Mouse (Mus musculus): Measurements from ENCODE around the gene Slc4a1ap. TPM values are rescaled to one million over a fixed set of nuclear protein-coding genes. Genes with fewer than 3 reads are reported as not detected.

The Slc4a1ap gene
- total RNA-seq, 2 experiments from 2014 or later, result 41.4 to 61.9 TPM

GRCm38 (mm10) chr5:31598579-31598978 lies 71.8 kb downstream of the Slc4a1ap start:
- ATAC-seq (replicated peaks; ENCODE audit: low FRiP score, low TSS enrichment, poor library complexity, severe bottlenecking), result peak; percentile 38; the same call in 1 of the 2 replicates

DNA sequence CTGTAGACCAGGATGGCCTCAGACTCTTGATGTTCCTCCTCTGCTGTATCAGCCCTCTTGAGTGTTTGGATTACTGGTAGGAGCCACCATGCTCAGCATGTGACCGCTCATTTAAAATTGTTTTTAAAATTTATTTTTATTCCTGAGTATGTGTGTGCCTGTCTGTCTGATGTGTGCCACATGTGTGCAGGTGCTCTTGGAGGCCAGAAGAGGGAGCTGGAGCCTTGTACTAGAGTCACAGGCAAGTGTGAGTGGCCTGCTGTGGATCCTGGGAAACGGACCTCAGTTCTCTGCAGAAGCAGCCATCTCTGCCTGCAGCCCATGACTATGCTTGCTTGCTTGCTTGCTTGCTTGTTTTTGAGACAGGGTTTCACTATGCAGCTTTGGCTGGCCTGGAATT lies 72.4 kb downstream of the Slc4a1ap start:
- ATAC-seq (replicated peaks; ENCODE audit: low FRiP score, low TSS enrichment, poor library complexity, severe bottlenecking), result peak; percentile 39; the same call in 1 of the 2 replicates

DNA sequence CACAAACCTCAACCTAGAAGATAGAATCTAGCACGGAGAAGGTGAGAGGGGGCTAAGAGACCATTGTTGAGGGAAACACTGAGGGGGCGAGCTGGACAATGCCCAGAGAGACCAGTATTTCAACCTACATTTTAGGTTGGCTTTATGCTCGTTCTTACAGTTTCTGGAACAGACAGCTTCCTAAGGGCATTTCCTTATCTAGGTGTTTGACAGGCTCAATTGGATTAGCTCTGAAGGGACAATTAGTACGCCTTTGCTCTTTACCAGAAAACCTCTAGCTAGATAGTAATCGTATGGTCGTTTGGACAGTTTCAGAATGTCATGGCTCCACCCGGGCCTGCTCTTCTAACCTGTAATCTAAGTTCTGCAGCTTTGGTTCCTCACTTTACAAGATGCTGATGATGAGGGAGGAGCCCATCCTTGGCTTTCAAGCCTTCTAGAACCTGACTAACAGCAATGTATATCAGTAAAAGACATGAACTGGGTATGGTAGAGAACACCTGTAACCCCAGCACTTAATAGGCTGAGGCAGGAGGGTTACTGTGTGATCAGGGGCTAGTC lies 74.4 kb downstream of the Slc4a1ap start:
- peak; percentile 34 for ATAC-seq (replicated peaks; ENCODE audit: low FRiP score, low TSS enrichment, poor library complexity, severe bottlenecking)

DNA sequence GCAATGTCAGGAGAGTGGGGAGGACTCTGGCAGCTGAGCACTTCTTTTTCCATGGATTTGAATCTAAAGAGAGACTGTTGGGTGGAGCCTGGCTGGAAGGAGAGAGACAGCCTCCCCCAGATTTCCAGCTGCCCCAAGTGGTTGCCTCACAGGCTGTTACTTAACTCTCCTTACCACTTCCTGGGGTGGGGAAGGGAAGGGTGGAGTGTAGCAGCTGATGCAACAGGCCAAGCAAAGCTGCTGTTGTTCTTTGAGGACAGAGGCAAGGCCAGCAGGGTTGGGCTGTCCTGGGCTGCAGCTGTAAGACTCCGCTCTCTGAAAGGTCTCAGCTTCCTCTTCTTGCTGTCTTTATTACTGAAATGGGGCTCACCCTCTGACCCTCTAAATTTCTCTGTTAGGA lies 75.6 kb downstream of the Slc4a1ap start:
- ATAC-seq (replicated peaks; ENCODE audit: low FRiP score, low TSS enrichment, poor library complexity, severe bottlenecking), result 0 out of 2 replicates have a peak, but pooled peaks have one; percentile 26

- ATAC-seq (replicated peaks; ENCODE audit: low FRiP score, low TSS enrichment, poor library complexity, severe bottlenecking), result no peak
Observed at GRCm38 (mm10) chr5:31603766-31604165, 77.0 kb downstream of the Slc4a1ap start.

GRCm38 (mm10) chr5:31606151-31606550 lies 79.4 kb downstream of the Slc4a1ap start:
- no peak for ATAC-seq (replicated peaks; ENCODE audit: low FRiP score, low TSS enrichment, poor library complexity, severe bottlenecking)

Other genes with a start within 250 kb of the Slc4a1ap start
- 26.2 and 32.8 TPM in 2 replicates for gene Ift172, start 235.9 kb upstream of the Slc4a1ap start, total RNA-seq (2014; fragmentation: Nextera tagmentation)
- gene Ift172, start 235.9 kb upstream of the Slc4a1ap start, total RNA-seq (2017), result 10.7 and 18.0 TPM in 2 replicates
- gene Fndc4, start 230.9 kb upstream of the Slc4a1ap start, total RNA-seq (2014; fragmentation: Nextera tagmentation), result 0.31 TPM in 1 of 2 replicates, not detected in the other
- not detected in 2 replicates for gene Fndc4, start 230.9 kb upstream of the Slc4a1ap start, total RNA-seq (2017)
- gene Gckr, start 229.6 kb upstream of the Slc4a1ap start, total RNA-seq (2014; fragmentation: Nextera tagmentation), result not detected in 2 replicates
- gene Gckr, start 229.6 kb upstream of the Slc4a1ap start, total RNA-seq (2017), result not detected in 2 replicates
- 22.8 and 23.5 TPM in 2 replicates for gene Zfp512, start 74.6 kb upstream of the Slc4a1ap start, total RNA-seq (2014; fragmentation: Nextera tagmentation)
- gene Zfp512, start 74.6 kb upstream of the Slc4a1ap start, total RNA-seq (2017), result 28.6 and 54.5 TPM in 2 replicates
- gene 4930548H24Rik, start 41.3 kb upstream of the Slc4a1ap start, total RNA-seq (2014; fragmentation: Nextera tagmentation), result 4.4 TPM in 1 of 2 replicates, not detected in the other
- gene 4930548H24Rik, start 41.3 kb upstream of the Slc4a1ap start, total RNA-seq (2017), result 0.75 TPM in 1 of 2 replicates, not detected in the other
- 34.3 and 34.8 TPM in 2 replicates for gene Gpn1, start 32.3 kb upstream of the Slc4a1ap start, total RNA-seq (2014; fragmentation: Nextera tagmentation)
- 39.7 and 46.9 TPM in 2 replicates for gene Gpn1, start 32.3 kb upstream of the Slc4a1ap start, total RNA-seq (2017)
- 18.2 and 23.9 TPM in 2 replicates for gene Supt7l, start 812 bp downstream of the Slc4a1ap start, total RNA-seq (2014; fragmentation: Nextera tagmentation)
- gene Supt7l, start 812 bp downstream of the Slc4a1ap start, total RNA-seq (2017), result 18.8 and 29.6 TPM in 2 replicates
- 290 and 320 TPM in 2 replicates for gene Mrpl33, start 69.9 kb downstream of the Slc4a1ap start, total RNA-seq (2014; fragmentation: Nextera tagmentation)
- 93.4 and 153 TPM in 2 replicates for gene Mrpl33, start 69.9 kb downstream of the Slc4a1ap start, total RNA-seq (2017)
- gene Rbks, start 170.6 kb downstream of the Slc4a1ap start, total RNA-seq (2014; fragmentation: Nextera tagmentation), result 21.5 and 29.3 TPM in 2 replicates
- gene Rbks, start 170.6 kb downstream of the Slc4a1ap start, total RNA-seq (2017), result 27.3 and 33.7 TPM in 2 replicates
- 82.0 and 102 TPM in 2 replicates for gene Babam2, start 170.7 kb downstream of the Slc4a1ap start, total RNA-seq (2014; fragmentation: Nextera tagmentation)
- gene Babam2, start 170.7 kb downstream of the Slc4a1ap start, total RNA-seq (2017), result 32.2 and 50.5 TPM in 2 replicates